Mouse (Mus musculus): ENCODE data around the gene Cyp2e1. TPM values are rescaled to one million over a fixed set of nuclear protein-coding genes. Genes with fewer than 3 reads are reported as not detected.

Gene Cyp2e1
- polyA plus RNA-seq, 1 experiment from 2014 or later, result not detected

DNA sequence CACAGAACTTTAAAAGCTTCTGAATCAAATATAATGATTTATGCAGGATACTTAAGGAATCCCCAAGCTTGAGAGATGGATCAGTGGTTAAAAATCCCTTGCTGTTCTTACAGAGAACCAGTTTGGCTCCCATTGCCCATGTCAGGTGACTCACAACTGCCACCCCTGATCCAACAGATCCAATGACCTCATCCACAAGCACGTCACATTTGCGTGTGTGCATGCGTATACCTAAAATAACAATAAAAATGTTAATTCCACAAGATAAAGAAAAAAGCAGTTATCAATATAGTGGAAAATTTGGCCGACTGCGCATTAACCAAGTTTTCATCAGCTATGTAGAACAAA lies 57.7 kb downstream of the Cyp2e1 start:
- no peaks in the 10 kb centered on the region for H3K4me1 ChIP-seq (ENCODE audit: control insufficient read depth, insufficient read depth, low read length)
- no peak overlapping the region for H3K9ac ChIP-seq (ENCODE audit: low read length)
- 49% methylated on average over 5 of the region's 5 CpGs for WGBS
- peak overlapping the region; percentile 53 for H3K4me3 ChIP-seq (ENCODE audit: low read depth, low read length)
- H3K36me3 ChIP-seq (ENCODE audit: control insufficient read depth, insufficient read depth, low read length), result no peaks in the 10 kb centered on the region
- peak; percentile 12 for DNase-seq (ENCODE audit: low spot score)
- H3K9me3 ChIP-seq (ENCODE audit: control insufficient read depth, low read length), result no peaks in the 10 kb centered on the region
- H3K27ac ChIP-seq (ENCODE audit: low read depth, low read length), result no peak overlapping the region
- peak overlapping the region; percentile 73 for H3K4me2 ChIP-seq (ENCODE audit: low read depth)
- no peaks in the 10 kb centered on the region for H3K27me3 ChIP-seq (ENCODE audit: control insufficient read depth, insufficient read depth, low read length)
- peak; percentile 13; the same call in 1 of the 2 replicates for ATAC-seq (ENCODE audit: insufficient read depth, low FRiP score, low TSS enrichment)

- H3K9me3 ChIP-seq (ENCODE audit: control insufficient read depth, low read length), result no peaks in the 10 kb centered on the region
- no peaks in the 10 kb centered on the region for H3K36me3 ChIP-seq (ENCODE audit: control insufficient read depth, insufficient read depth, low read length)
- WGBS, result 3% methylated on average over 21 of the region's 21 CpGs
- no peaks in the 10 kb centered on the region for H3K27me3 ChIP-seq (ENCODE audit: control insufficient read depth, insufficient read depth, low read length)
- H3K4me1 ChIP-seq (ENCODE audit: control insufficient read depth, insufficient read depth, low read length), result no peaks in the 10 kb centered on the region
- DNase-seq (ENCODE audit: low spot score) (peak; percentile 71), ATAC-seq (ENCODE audit: insufficient read depth, low FRiP score, low TSS enrichment) (peak; percentile 81)
- H3K9ac ChIP-seq (ENCODE audit: low read length), result peak within 1 kb of the TSS; percentile 63
- peak within 1 kb of the TSS; percentile 53 for H3K4me3 ChIP-seq (ENCODE audit: low read depth, low read length)
- peak within 1 kb of the TSS; percentile 73 for H3K4me2 ChIP-seq (ENCODE audit: low read depth)
- H3K27ac ChIP-seq (ENCODE audit: low read depth, low read length), result no peak within 1 kb of the TSS
Observed at GRCm38 (mm10) chr7:140821653-140822329, 58.3 kb downstream of the Cyp2e1 start, which contains the start of gene Zfp941. Zfp941 (minus strand) TSS chr7:140822178.

- no peak for ATAC-seq (ENCODE audit: insufficient read depth, low FRiP score, low TSS enrichment)
- H3K4me2 ChIP-seq (ENCODE audit: low read depth), result no peak overlapping the region
- H3K4me1 ChIP-seq (ENCODE audit: control insufficient read depth, insufficient read depth, low read length), result no peaks in the 10 kb centered on the region
- H3K9me3 ChIP-seq (ENCODE audit: control insufficient read depth, low read length), result no peaks in the 10 kb centered on the region
- no peaks in the 10 kb centered on the region for H3K36me3 ChIP-seq (ENCODE audit: control insufficient read depth, insufficient read depth, low read length)
- no peak overlapping the region for H3K9ac ChIP-seq (ENCODE audit: low read length)
- WGBS, result 95% methylated on average over 4 of the region's 4 CpGs
- H3K27ac ChIP-seq (ENCODE audit: low read depth, low read length), result no peak overlapping the region
- no peak for DNase-seq (ENCODE audit: low spot score)
- H3K27me3 ChIP-seq (ENCODE audit: control insufficient read depth, insufficient read depth, low read length), result no peaks in the 10 kb centered on the region
- no peak overlapping the region for H3K4me3 ChIP-seq (ENCODE audit: low read depth, low read length)
Observed at GRCm38 (mm10) chr7:140822731-140823130, 59.2 kb downstream of the Cyp2e1 start.

Other genes with a start within 250 kb of the Cyp2e1 start
- gene Olfr538, start 195.9 kb upstream of the Cyp2e1 start, polyA plus RNA-seq (2014; fragmentation: Nextera tagmentation; extraction: Ambion mirVana), result not detected in 2 replicates
- not detected in 2 replicates for gene Olfr46, start 162.5 kb upstream of the Cyp2e1 start, polyA plus RNA-seq (2014; fragmentation: Nextera tagmentation; extraction: Ambion mirVana)
- gene Olfr61, start 134.8 kb upstream of the Cyp2e1 start, polyA plus RNA-seq (2014; fragmentation: Nextera tagmentation; extraction: Ambion mirVana), result not detected in 2 replicates
- gene Olfr53, start 117.3 kb upstream of the Cyp2e1 start, polyA plus RNA-seq (2014; fragmentation: Nextera tagmentation; extraction: Ambion mirVana), result not detected in 2 replicates
- gene Olfr539, start 103.8 kb upstream of the Cyp2e1 start, polyA plus RNA-seq (2014; fragmentation: Nextera tagmentation; extraction: Ambion mirVana), result not detected in 2 replicates
- not detected in 2 replicates for gene Olfr45, start 81.8 kb upstream of the Cyp2e1 start, polyA plus RNA-seq (2014; fragmentation: Nextera tagmentation; extraction: Ambion mirVana)
- not detected in 2 replicates for gene Olfr541, start 66.5 kb upstream of the Cyp2e1 start, polyA plus RNA-seq (2014; fragmentation: Nextera tagmentation; extraction: Ambion mirVana)
- gene Syce1, start 24.1 kb downstream of the Cyp2e1 start, polyA plus RNA-seq (2014; fragmentation: Nextera tagmentation; extraction: Ambion mirVana), result 0.22 TPM in 1 of 2 replicates, not detected in the other
- gene Zfp941, start 58.4 kb downstream of the Cyp2e1 start, polyA plus RNA-seq (2014; fragmentation: Nextera tagmentation; extraction: Ambion mirVana), result 6.5 and 7.7 TPM in 2 replicates
- gene Urah, start 71.3 kb downstream of the Cyp2e1 start, polyA plus RNA-seq (2014; fragmentation: Nextera tagmentation; extraction: Ambion mirVana), result 0.34 TPM in 1 of 2 replicates, not detected in the other
- gene Scgb1c1, start 81.8 kb downstream of the Cyp2e1 start, polyA plus RNA-seq (2014; fragmentation: Nextera tagmentation; extraction: Ambion mirVana), result not detected in 2 replicates
- gene Odf3, start 84.1 kb downstream of the Cyp2e1 start, polyA plus RNA-seq (2014; fragmentation: Nextera tagmentation; extraction: Ambion mirVana), result not detected in 2 replicates
- gene Gm45785, start 92.6 kb downstream of the Cyp2e1 start, polyA plus RNA-seq (2014; fragmentation: Nextera tagmentation; extraction: Ambion mirVana), result not detected in 2 replicates
- gene Ric8a, start 93.2 kb downstream of the Cyp2e1 start, polyA plus RNA-seq (2014; fragmentation: Nextera tagmentation; extraction: Ambion mirVana), result 73.3 and 82.2 TPM in 2 replicates
- 27.4 and 31.1 TPM in 2 replicates for gene Bet1l, start 93.8 kb downstream of the Cyp2e1 start, polyA plus RNA-seq (2014; fragmentation: Nextera tagmentation; extraction: Ambion mirVana)
- gene Psmd13, start 118.2 kb downstream of the Cyp2e1 start, polyA plus RNA-seq (2014; fragmentation: Nextera tagmentation; extraction: Ambion mirVana), result 158 and 199 TPM in 2 replicates
- 22.4 and 26.0 TPM in 2 replicates for gene Sirt3, start 118.6 kb downstream of the Cyp2e1 start, polyA plus RNA-seq (2014; fragmentation: Nextera tagmentation; extraction: Ambion mirVana)
- gene Cox8b, start 136.7 kb downstream of the Cyp2e1 start, polyA plus RNA-seq (2014; fragmentation: Nextera tagmentation; extraction: Ambion mirVana), result 0.81 and 4.2 TPM in 2 replicates
- 0.15 and 0.20 TPM in 2 replicates for gene Nlrp6, start 157.2 kb downstream of the Cyp2e1 start, polyA plus RNA-seq (2014; fragmentation: Nextera tagmentation; extraction: Ambion mirVana)
- gene Pgghg, start 177.7 kb downstream of the Cyp2e1 start, polyA plus RNA-seq (2014; fragmentation: Nextera tagmentation; extraction: Ambion mirVana), result 13.3 and 15.8 TPM in 2 replicates
- gene Ifitm5, start 186.6 kb downstream of the Cyp2e1 start, polyA plus RNA-seq (2014; fragmentation: Nextera tagmentation; extraction: Ambion mirVana), result 1.2 and 1.4 TPM in 2 replicates
- gene Gm45717, start 192.2 kb downstream of the Cyp2e1 start, polyA plus RNA-seq (2014; fragmentation: Nextera tagmentation; extraction: Ambion mirVana), result 0.69 TPM in 1 of 2 replicates, not detected in the other
- gene Ifitm2, start 192.2 kb downstream of the Cyp2e1 start, polyA plus RNA-seq (2014; fragmentation: Nextera tagmentation; extraction: Ambion mirVana), result 383 and 395 TPM in 2 replicates
- 8.3 and 12.5 TPM in 2 replicates for gene Ifitm1, start 203.5 kb downstream of the Cyp2e1 start, polyA plus RNA-seq (2014; fragmentation: Nextera tagmentation; extraction: Ambion mirVana)
- 20.1 and 21.0 TPM in 2 replicates for gene Ifitm3, start 247.0 kb downstream of the Cyp2e1 start, polyA plus RNA-seq (2014; fragmentation: Nextera tagmentation; extraction: Ambion mirVana)